Mouse (Mus musculus) regulatory T cell (primary cell): ENCODE measurements around the gene Tor1b.
"Not testable (repeated sequence)": the region's sequence is repeated elsewhere in the genome, so short reads cannot be mapped to it uniquely, and the experiment has no call there.

Experiments used
- in situ Hi-C: fragments of 300-600 bp; cut with MboI, MseI; formaldehyde crosslinking; loops from one replicate; pipeline ENCODE4 v1.15.1; 2025; ENCODE audit warnings: high pct_unique_total_duplicates

The Tor1b gene

GRCm38 (mm10) chr2:30930846-30931245, 21.9 kb upstream of the Tor1b start:
- in situ Hi-C loops = not testable (repeated sequence)

GRCm38 (mm10) chr2:30931922-30932321, 20.8 kb upstream of the Tor1b start:
- in situ Hi-C loops = no loop called here

- in situ Hi-C loops = no loop called here
Observed at GRCm38 (mm10) chr2:30933032-30933431, 19.7 kb upstream of the Tor1b start.

DNA sequence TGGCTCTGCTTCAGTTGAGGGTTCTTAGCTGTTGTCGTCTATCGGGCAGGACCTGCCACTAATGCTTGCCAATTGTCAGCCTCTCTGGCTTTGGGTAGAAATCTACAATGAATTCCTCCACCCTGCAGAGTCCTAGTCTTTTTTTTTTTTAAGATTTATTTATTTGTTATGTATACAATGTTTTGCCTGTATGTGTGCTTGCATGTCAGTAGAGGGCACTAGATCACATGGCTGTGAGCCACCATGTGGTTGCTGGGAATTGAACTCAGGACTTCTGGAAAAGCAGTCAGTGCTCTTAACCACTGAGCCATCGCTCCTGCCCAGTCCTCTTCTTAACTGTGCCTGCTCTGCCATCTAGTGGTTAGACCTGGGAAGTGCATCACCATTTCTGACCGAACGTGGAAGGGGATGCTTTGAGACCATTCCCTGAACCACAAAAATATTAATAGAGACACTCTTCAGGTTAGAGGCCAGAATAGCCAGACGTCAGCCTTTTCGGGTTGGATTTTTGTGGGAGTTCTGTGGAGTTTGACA, 18.8 kb upstream of the Tor1b start:
- in situ Hi-C loops = no loop called here

- in situ Hi-C loops = no loop called here
Observed at GRCm38 (mm10) chr2:30936808-30937207, 16.0 kb upstream of the Tor1b start.

DNA sequence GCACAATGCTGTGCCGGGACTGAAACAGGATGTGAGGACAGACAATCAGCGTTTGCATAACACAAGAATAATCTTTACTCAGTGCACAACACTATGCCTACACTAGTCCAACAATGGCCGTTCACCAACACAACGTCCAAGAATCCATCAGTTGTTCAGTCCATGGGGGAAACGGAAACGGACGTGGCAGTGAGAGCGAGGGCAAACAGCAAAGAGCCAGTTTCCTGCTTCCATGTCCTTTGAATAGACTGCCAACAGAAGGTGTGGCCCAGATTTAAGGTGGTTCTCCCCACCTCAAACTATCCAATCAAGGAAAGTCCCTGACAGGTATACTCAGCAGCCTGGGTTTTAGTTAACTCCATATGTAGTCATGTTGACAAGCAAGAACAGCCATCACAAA, 15.0 kb upstream of the Tor1b start:
- in situ Hi-C loops = no loop called here

GRCm38 (mm10) chr2:30938574-30938991, 14.2 kb upstream of the Tor1b start:
- in situ Hi-C loops = no loop called here

DNA sequence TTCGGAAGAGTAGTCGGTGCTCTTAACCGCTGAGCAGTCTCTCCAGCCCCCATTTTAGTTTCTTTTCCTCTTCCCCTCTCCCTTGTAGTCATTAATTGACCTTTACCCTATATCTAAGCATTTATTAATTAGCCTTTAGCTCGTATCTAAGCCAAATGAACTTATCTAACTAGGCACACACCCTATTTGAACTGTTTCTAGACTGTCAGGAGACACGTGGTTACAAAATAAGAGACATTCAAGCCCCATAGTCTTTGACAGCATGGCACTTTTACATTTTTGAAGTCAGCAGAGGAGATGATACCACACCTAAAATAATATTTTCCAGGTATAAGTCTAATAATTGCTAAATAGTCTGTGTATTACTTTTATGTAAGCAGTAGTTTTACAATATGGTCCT, 11.2 kb upstream of the Tor1b start:
- in situ Hi-C loops = no loop called here

GRCm38 (mm10) chr2:30942116-30942515, 10.6 kb upstream of the Tor1b start:
- in situ Hi-C loops = not testable (repeated sequence)

- in situ Hi-C loops = no loop called here
Observed at GRCm38 (mm10) chr2:30942603-30943011, 10.2 kb upstream of the Tor1b start.

DNA sequence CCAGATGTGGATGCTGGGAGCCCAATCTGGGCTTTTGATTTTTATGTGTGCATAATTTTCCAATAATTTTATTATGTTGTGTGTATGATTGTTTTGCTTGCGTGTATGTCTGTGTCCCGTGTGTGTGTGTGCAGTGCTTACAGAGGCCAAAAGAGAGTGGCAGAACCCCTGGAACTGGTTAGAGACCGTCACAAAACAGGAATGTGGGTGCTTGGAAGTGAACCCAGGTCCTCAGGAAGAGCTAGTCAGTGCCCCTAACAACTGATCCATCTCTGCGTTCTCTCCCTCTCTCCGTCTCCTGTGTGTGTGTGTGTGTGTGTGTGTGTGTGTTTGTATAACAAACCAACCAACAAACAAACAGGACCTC, 319 bp upstream of the Tor1b start:
- in situ Hi-C loops = no loop called here

DNA sequence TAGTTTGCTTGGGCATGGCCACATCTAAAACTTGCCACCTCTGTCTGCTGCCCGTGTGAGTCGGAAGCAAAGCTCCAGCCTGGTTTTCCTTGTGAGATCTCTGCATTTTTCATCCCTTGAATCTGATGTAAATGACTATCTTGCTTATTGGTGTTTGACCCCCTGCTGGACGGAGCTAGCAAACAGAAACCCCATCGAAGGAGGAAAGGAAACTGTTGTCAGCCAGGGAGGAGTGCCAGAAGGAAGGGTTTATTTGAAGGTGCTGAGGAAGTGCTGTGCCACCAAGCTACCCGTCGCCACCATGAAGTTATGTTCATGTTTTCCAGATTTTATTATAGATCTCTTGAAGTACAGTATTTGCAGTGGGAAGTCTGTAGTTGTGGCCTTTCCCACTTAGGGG, 2.0 kb downstream of the Tor1b start:
- in situ Hi-C loops = no loop called here

GRCm38 (mm10) chr2:30957511-30957910, 4.8 kb downstream of the Tor1b start:
- in situ Hi-C loops = no loop called here

DNA sequence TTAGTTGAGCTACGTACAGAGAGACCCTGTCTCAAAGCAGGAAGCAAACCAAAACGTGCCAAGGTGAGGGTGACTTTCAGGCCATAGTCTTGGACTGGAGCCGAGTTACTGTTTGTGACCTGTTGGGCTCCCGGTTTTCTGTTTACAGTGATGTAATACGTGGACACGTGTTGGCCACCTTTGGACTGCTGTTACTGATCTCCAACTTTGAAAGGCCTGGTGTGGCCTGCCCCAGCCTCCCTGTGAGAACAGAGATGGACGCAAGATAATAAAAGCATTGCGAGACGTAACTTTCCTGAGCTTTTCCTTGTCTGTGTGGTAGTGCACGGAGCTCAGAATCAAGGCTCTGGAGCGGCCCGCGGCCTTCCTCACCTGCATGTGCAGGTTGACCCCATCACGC, 6.0 kb downstream of the Tor1b start:
- in situ Hi-C loops = no loop called here

DNA sequence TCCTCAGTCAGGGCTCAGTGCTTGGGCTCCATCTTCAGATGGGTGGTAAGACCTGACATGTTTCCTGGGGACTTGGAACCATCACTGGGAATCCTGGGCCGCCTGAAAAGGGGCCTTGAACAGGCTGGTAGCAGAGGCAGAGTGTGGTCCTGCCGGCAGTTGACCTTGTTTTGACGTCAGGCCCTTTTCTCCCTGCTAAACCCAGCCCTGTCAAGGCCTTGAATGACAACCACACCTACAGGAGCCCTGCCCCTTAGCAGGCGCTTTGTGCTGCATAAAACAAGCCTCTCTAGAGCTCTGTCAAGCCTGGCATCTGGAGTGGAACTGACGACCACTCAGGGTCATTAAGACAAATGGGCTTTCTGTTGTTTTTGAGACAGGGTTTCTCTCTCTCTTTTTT, 7.1 kb downstream of the Tor1b start:
- in situ Hi-C loops = no loop called here

DNA sequence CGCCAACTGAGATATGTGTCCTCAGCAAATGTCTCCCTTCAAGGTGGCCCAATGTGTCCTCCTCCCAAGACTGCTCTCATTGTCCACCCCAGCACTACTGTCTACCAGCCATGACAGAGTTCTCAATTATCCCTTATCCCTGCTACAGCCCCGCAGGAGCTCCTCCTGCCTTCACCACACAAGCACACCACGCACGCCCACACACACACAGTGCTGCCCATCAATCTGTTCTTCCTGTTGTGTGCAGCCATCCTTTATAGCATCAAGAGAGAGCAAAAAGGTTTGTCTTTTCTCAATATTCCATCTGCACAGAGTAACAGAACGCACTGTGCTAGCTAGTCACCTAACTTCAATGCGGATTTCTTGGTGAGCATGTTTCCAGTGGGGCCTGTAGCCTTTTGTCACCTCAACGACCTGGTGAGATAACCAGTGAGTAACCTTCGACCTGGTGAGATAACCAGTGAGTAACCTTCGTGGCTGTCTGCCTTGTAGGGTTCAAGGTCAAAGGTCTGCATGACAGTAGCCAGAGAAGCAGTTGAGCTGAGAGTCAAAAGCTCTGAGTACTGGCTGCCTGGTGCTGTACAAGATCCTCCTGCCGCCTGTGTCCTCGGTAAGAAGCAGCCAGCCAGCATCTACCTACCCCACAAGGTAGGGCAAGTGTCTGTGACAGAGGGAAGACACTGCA, 10.0 kb downstream of the Tor1b start:
- in situ Hi-C loops = no loop called here

GRCm38 (mm10) chr2:30965627-30966026, 12.9 kb downstream of the Tor1b start:
- in situ Hi-C loops = no loop called here

GRCm38 (mm10) chr2:30966826-30967225, 14.1 kb downstream of the Tor1b start:
- in situ Hi-C loops = no loop called here

- in situ Hi-C loops = no loop called here
Observed at GRCm38 (mm10) chr2:30967352-30968327, 14.9 kb downstream of the Tor1b start, which contains the start of gene Tor1a. Tor1a (minus strand) TSS chr2:30967933.

GRCm38 (mm10) chr2:30981790-30982513, 29.2 kb downstream of the Tor1b start, which contains the start of the genes BC005624 and Usp20:
BC005624 (minus strand) TSS chr2:30982201.
Usp20 (plus strand) TSS chr2:30982279.
- in situ Hi-C loops = no loop called here

DNA sequence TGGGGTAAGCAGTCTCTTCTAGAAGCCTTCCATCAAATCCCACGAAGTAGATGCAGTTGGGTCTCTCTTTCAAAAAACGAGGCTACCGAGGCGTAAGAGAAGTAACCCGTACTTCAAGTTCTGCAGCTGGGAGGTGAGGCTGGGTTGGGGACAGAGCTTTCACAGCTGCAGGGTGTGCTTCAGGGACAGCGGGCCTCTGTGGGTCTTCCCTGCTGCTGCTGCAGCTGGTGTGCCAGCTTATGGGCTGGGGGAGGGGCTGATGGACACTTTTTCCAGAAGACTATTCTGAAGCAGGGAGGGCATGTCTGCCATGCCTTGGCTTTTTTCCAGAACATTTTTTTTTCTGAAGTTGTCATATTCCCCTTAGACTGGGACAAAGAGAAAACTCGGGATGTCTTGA, 30.3 kb downstream of the Tor1b start:
- in situ Hi-C loops = no loop called here
